Mouse (Mus musculus): ENCODE measurements around the gene Khdrbs1.
"Not testable (repeated sequence)": the region's sequence is repeated elsewhere in the genome, so short reads cannot be mapped to it uniquely, and the experiment has no call there.

The Khdrbs1 gene

GRCm38 (mm10) chr4:129743494-129743893 lies 1.4 kb upstream of the Khdrbs1 start:
- in situ Hi-C loops (cut with MboI): no loop called here

DNA sequence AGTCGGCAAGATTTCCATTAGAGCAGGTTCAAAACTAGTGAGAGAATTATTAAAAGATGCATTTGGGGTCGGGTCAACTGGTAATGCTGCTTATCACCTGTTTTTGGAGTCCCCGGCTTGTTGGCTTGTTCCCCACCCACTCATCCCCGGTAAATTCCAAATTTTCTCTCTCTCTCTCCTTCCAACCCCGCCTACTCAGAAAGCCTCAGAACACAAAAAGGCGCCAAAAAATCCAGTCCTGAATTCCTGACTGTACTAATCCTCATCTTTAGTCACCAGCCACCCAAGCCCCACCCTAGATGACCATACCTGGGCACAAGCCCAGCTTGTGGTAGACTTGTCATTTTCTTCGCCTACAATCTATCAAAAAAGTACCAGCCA lies 897 bp upstream of the Khdrbs1 start:
- in situ Hi-C loops (cut with MboI): no loop called here

DNA sequence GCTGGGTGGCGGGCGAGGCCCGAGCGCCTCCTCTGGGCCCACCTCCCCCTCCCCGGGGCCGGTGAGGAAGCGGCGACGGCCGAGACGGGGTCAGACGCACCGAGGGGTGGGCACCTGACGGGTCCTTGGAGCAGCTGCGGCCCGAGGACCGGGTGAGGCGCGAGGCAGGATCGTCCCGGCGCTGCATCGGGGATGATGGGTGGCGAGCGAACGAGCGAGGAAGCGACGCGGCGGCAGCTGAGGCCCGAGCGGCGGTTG lies 200 bp downstream of the Khdrbs1 start:
- in situ Hi-C loops (cut with MboI): no loop called here

DNA sequence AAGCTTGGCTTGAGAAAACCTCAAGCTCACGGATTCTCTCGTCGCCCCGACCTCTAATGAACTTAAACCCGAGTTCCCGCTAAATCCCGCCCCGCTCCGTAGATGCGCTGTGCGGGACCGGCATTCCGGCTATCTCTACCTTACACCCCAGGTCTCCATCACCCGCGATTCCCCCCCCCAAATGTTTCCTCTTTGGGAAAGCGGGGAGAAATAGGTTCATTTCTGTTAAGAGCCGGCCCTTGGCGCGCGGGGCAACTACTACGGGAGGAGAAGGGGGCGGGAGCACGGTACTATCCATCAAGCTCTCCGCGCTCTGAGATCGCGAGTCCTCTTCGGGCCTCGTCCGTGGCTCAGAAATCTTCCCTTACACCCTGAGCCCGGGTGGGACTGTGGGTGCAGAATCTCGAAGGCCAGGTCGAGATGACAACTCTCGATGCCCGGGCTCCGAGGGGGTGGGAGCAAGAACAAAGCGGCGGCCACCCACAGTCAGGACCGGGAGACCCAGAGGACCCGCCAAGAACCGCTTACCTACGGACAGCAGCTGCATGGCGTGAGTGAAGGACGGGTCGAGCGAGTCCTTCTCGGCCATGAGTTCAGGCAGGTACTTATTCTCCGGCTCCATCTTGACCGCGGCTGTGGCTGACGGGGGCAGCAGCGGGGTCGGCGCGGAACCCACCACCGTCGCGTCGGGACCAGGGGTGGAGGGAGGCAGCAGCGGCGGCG lies 691 bp downstream of the Khdrbs1 start:
- in situ Hi-C loops (cut with MboI): no loop called here

DNA sequence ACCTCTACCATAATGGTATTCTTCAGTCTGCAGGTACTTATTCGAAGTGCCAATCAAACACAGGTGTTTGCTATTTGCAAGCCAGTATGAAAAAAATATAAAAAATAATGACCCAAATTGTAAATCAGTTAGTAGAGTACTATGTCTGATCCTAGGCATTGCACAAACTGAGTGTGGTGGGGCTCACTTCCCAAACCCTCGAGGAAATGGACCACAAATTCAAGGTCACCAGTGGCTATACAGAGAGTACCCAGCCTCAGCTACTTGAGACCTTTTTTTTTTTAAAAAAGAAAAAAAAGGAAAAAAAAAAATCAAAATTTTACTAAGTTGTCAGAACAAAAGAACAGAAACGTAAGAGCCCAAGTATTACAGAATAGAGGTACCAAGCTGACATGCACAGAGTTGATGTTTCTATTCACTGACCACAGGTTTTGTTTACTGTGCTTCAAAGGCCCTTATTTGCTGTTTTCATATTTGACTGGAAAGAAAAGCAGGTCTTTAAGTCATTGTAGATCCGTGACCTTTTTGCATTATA lies 2.9 kb downstream of the Khdrbs1 start:
- in situ Hi-C loops (cut with MboI): no loop called here

DNA sequence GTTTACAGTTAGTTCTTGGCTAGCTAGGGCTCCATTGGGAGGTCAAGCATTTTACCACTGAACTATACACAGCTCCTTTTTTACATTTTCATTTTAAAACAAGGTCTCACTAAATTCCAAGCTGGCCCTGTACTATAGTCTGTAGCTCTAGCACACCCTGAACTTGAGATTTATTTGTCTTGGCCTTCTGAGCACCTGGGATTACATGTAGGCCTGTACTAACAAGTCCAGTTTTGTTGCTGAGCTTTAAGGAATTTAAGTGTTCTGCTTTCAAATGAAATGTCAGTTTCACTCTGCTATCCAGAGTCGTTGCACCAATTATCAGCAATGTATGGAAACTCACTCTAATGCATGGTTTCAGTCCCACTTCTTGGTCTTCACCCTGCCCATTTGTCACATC lies 5.9 kb downstream of the Khdrbs1 start:
- in situ Hi-C loops (cut with MboI): no loop called here

DNA sequence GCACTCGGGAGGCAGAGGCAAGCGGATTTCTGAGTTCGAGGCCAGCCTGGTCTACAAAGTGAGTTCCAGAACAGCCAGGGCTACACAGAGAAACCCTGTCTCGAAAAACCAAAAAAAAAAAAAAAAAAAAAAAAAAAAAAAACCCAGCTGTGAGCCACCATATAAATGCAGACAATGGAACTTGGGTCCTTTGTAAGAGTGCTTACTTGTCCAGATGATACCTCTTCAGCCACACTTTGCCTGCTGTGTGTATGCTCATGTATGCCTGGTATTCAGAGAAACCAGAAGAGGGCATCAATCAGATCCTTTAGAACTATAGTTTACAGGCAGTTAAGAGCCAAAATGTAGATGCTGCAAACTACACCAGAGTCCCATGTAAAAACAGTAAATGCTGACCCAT lies 6.6 kb downstream of the Khdrbs1 start:
- in situ Hi-C loops (cut with MboI): not testable (repeated sequence)

DNA sequence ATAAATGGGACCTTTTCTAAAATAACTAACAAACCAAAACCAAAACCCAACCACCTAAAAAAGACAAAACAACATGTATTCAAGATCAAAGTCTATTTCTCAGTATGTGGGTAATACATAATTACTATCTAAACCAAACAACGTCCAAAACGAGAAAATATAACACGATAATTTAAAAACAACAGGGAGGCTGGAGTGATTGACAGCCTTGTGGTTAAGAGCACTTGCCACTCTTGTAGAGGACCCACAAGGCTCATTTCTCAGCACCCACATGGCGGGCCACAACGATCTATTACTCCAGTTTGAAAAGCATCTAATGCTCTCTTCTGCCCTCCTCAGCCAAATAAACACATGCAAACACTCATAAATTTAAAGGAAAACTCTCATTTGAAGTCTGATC lies 10.7 kb downstream of the Khdrbs1 start:
- in situ Hi-C loops (cut with MboI): no loop called here

DNA sequence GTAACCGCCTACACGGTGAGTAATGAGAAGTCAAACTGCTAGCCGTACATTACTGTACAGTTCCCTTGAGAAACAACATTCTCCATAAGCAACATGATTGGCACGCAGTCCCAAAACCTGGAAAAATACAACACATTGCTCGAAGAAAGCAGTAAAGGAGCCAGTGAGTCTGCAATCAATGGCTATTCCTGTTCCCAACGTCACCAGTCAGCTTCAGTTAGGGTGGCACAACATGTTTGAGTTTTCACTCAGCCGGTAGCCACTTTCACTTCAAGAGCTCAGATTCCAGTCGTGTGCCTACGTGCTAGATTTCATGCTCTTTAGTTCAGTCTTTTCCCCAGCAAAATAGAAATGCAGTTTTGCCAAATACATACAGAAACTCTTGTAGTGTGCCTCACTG lies 25.8 kb downstream of the Khdrbs1 start:
- in situ Hi-C loops (cut with MboI): no loop called here

DNA sequence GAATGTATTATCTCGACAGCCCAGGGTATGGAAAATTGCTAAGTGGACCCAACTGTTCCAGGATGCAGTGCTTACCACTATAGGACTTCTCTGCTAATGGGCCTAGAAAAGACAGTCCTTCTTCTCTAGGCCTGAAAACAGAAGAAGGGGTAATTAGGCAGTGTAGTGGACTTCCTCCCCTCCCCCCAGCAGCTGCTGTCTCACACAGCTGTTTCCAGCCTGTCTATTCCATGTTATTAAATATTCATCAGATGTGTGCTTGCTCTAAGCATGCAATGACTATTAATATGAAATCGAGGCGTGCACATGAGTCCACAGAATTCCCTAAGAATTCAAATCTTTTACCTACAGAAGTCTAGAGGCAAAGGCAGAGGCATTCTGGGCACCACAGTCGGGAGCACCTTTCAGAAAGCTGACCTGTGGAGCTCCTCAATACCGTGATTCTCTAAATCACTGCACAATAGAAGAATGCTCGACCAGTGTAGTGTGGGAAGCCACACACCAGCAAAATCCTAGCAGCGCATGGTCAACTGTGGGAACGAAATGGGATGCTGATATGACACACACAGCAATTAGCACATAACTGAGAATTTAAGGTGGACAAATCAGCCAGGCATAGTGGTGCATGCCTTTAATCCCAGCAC lies 32.5 kb downstream of the Khdrbs1 start:
- in situ Hi-C loops (cut with MboI): loop anchor here (10.0 kb wide), 1 partner anchor 375 kb away; no protein-coding TSS in a partner anchor

GRCm38 (mm10) chr4:129706750-129707149 lies 35.4 kb downstream of the Khdrbs1 start:
- in situ Hi-C loops (cut with MboI): loop anchor here (10.0 kb wide), 1 partner anchor 378 kb away; no protein-coding TSS in a partner anchor

GRCm38 (mm10) chr4:129702454-129702853 lies 39.6 kb downstream of the Khdrbs1 start:
- in situ Hi-C loops (cut with MboI): loop anchor here (10.0 kb wide), 1 partner anchor 382 kb away; no protein-coding TSS in a partner anchor

- in situ Hi-C loops (cut with MboI): loop anchor here (10.0 kb wide), 1 partner anchor 383 kb away; no protein-coding TSS in a partner anchor
Observed at GRCm38 (mm10) chr4:129701503-129702377, 40.4 kb downstream of the Khdrbs1 start.

DNA sequence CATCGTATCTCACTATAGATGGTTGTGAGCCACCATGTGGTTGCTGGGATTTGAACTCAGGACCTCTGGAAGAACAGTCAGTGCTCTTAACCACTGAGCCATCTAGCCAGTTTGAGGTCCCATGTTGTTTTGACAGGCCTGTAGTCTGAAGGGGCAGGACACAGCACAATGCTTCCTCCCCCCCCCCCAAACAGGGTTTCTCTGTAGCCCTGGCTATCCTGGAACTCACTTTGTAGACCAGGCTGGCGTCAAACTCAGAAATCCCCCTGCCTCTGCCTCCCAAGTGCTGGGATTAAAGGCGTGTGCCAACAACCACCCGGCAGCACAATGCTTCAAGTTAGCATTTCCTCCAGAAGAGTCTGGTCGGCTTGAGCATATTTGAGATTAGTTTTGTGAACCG lies 41.4 kb downstream of the Khdrbs1 start:
- in situ Hi-C loops (cut with MboI): loop anchor here (10.0 kb wide), 1 partner anchor 384 kb away; no protein-coding TSS in a partner anchor

- in situ Hi-C loops (cut with MboI): loop anchor here (10.0 kb wide), 1 partner anchor 385 kb away; no protein-coding TSS in a partner anchor
Observed at GRCm38 (mm10) chr4:129700216-129700615, 41.9 kb downstream of the Khdrbs1 start.

- in situ Hi-C loops (cut with MboI): no loop called here
Observed at GRCm38 (mm10) chr4:129697191-129697590, 44.9 kb downstream of the Khdrbs1 start.

DNA sequence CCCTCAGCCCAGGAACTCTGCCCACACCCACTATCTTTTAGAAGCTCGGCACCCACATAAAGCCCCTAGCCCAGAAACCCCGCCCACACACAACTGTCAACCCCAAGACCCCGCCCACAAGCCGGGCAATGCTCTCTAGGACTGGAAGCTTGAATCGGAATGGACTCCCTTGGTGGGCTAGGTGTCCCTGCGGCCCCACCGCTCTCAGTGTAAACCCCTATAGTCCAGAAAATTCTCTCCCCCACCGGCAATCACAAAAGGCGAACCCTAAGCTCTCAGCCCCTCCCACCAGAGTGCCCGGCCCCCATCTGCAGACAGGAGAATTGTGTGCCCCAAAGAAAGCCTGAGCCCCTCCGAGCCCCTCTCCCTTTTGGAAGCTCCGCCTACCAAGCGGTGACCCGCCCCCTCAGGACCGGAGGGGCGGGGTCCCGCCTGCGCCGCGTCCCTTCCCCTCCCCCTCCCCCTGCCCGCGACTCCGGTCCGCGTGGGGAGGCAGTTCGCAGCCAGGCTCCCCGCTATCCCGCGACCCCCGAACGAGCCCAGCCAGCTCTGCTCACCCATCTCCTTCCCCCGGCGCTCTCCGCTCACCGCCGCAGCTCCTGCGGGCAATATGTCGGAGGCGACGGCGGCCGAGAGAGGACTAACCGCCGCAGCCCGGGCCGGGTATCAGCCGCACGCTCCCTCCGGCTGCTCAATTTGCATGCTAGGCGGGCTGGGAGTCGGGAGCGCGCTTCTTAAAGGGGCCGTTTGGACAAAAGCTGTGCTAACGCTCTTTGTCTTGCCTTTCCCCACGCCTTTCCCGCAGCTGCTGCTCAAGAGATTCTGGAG lies 45.7 kb downstream of the Khdrbs1 start, which contains the start of gene Tmem39b:
TSS of gene Tmem39b (minus strand) at position 681 of the 828 bp plus-strand sequence.
- in situ Hi-C loops (cut with MboI): no loop called here

DNA sequence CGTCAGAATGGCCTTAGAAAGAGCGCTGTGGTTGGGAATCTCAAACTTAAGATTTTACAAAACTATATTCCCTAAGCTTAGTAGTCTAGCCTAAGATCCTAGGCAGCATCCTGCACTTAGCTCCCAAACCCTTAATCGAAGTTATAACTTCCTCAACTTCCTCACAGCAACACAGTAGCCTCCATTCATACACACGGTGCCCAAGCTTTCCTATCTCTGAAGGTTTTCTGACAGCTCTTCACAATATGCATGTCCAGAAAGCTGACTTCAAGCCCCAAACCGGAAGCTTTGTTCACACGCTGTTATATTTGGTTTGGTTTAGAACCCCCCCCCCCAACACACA lies 46.3 kb downstream of the Khdrbs1 start:
- in situ Hi-C loops (cut with MboI): no loop called here

DNA sequence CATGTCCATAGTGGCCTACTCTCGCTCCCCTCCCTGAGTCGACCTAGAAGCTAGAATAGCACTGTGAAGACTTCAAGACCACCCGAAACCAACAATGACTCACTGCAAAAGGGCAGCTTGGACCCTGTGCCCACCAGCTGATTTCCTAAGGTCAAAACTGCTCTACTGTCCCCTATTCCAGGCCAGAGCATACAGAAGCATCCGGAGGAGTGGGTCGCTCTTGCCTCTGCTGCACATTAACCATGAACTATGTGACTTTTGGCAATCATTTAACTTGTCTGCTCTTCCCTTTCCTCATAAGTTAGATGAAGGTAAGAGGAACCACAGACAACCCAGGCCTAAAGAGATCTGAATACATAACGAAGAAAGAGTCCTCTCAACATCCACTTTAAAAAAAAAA lies 57.6 kb downstream of the Khdrbs1 start:
- in situ Hi-C loops (cut with MboI): no loop called here

- in situ Hi-C loops (cut with MboI): no loop called here
Observed at GRCm38 (mm10) chr4:129683901-129684493, 58.1 kb downstream of the Khdrbs1 start.

- in situ Hi-C loops (cut with MboI): no loop called here
Observed at GRCm38 (mm10) chr4:129681837-129682236, 60.3 kb downstream of the Khdrbs1 start.

Data from mature B cell (primary cell).